Mouse (Mus musculus): ENCODE results near the gene Pde4b.

- TF ChIP-seq CTCF (IDR thresholded peaks at IDR 0.05; ENCODE audit: extremely low read depth, insufficient read depth, insufficient read length, insufficient replicate concordance) (no peak), POLR2A (IDR thresholded peaks at IDR 0.05; ENCODE audit: low read depth, low read length) (no peak)
These were observed 147.8 kb downstream of the Pde4b start for GRCm38 (mm10) chr4:102235151-102235550.

Measured in spleen, adult 2 months (tissue).